Mouse (Mus musculus): ENCODE measurements around the gene Mta3.
"Not testable (repeated sequence)": the region's sequence is repeated elsewhere in the genome, so short reads cannot be mapped to it uniquely, and the experiment has no call there.

The Mta3 gene

GRCm38 (mm10) chr17:83708891-83709290 is 2.9 kb downstream of the Mta3 start:
- in situ Hi-C loops (cut with MboI), result no loop called here

GRCm38 (mm10) chr17:83709517-83709916 is 3.6 kb downstream of the Mta3 start:
- in situ Hi-C loops (cut with MboI), result not testable (repeated sequence)

GRCm38 (mm10) chr17:83710639-83711038 is 4.7 kb downstream of the Mta3 start:
- in situ Hi-C loops (cut with MboI), result no loop called here

GRCm38 (mm10) chr17:83712341-83712740 is 6.4 kb downstream of the Mta3 start:
- in situ Hi-C loops (cut with MboI), result no loop called here

- in situ Hi-C loops (cut with MboI), result no loop called here
Observed at GRCm38 (mm10) chr17:83720449-83720848, 14.5 kb downstream of the Mta3 start.

- in situ Hi-C loops (cut with MboI), result no loop called here
Observed at GRCm38 (mm10) chr17:83721157-83721556, 15.2 kb downstream of the Mta3 start.

- in situ Hi-C loops (cut with MboI), result no loop called here
Observed at GRCm38 (mm10) chr17:83723064-83723463, 17.1 kb downstream of the Mta3 start.

- in situ Hi-C loops (cut with MboI), result loop anchor here (25.0 kb wide), 1 partner anchor 689 kb away; no protein-coding TSS in a partner anchor
Observed at GRCm38 (mm10) chr17:83726496-83726895, 20.5 kb downstream of the Mta3 start.

GRCm38 (mm10) chr17:83727707-83728106 is 21.7 kb downstream of the Mta3 start:
- in situ Hi-C loops (cut with MboI), result loop anchor here (25.0 kb wide), 1 partner anchor 690 kb away; no protein-coding TSS in a partner anchor

- in situ Hi-C loops (cut with MboI), result loop anchor here (25.0 kb wide), 1 partner anchor 692 kb away; no protein-coding TSS in a partner anchor
Observed at GRCm38 (mm10) chr17:83729029-83729428, 23.1 kb downstream of the Mta3 start.

- in situ Hi-C loops (cut with MboI), result loop anchor here (5.0 to 25.0 kb wide), 2 partner anchors 93 to 693 kb away; no protein-coding TSS in a partner anchor
Observed at GRCm38 (mm10) chr17:83730123-83730522, 24.2 kb downstream of the Mta3 start.

GRCm38 (mm10) chr17:83732166-83732629 is 26.2 kb downstream of the Mta3 start:
- in situ Hi-C loops (cut with MboI), result loop anchor here (5.0 to 25.0 kb wide), 2 partner anchors 95 to 695 kb away; no protein-coding TSS in a partner anchor

GRCm38 (mm10) chr17:83732801-83733200 is 26.8 kb downstream of the Mta3 start:
- in situ Hi-C loops (cut with MboI), result loop anchor here (5.0 to 25.0 kb wide), 2 partner anchors 96 to 696 kb away; no protein-coding TSS in a partner anchor

GRCm38 (mm10) chr17:83736701-83737100 is 30.7 kb downstream of the Mta3 start:
- in situ Hi-C loops (cut with MboI), result loop anchor here (25.0 kb wide), 1 partner anchor 699 kb away; no protein-coding TSS in a partner anchor

GRCm38 (mm10) chr17:83737775-83738174 is 31.8 kb downstream of the Mta3 start:
- in situ Hi-C loops (cut with MboI), result loop anchor here (25.0 kb wide), 1 partner anchor 700 kb away; no protein-coding TSS in a partner anchor

- in situ Hi-C loops (cut with MboI), result loop anchor here (25.0 kb wide), 1 partner anchor 703 kb away; no protein-coding TSS in a partner anchor
Observed at GRCm38 (mm10) chr17:83740135-83740676, 34.2 kb downstream of the Mta3 start.

- in situ Hi-C loops (cut with MboI), result loop anchor here (25.0 kb wide), 1 partner anchor 704 kb away; no protein-coding TSS in a partner anchor
Observed at GRCm38 (mm10) chr17:83741243-83741642, 35.3 kb downstream of the Mta3 start.

- in situ Hi-C loops (cut with MboI), result loop anchor here (25.0 kb wide), 1 partner anchor 707 kb away; no protein-coding TSS in a partner anchor
Observed at GRCm38 (mm10) chr17:83744231-83744824, 38.4 kb downstream of the Mta3 start.

GRCm38 (mm10) chr17:83747405-83748160 is 41.6 kb downstream of the Mta3 start:
- in situ Hi-C loops (cut with MboI), result loop anchor here (25.0 kb wide), 1 partner anchor 710 kb away; no protein-coding TSS in a partner anchor

GRCm38 (mm10) chr17:83750216-83750950 is 44.4 kb downstream of the Mta3 start:
- in situ Hi-C loops (cut with MboI), result no loop called here

All from mature B cell (primary cell).